Mouse (Mus musculus) ovary, postnatal 14 days (tissue): Measurements from ENCODE around the gene Fbxl14.
"Not testable (repeated sequence)": the region's sequence is repeated elsewhere in the genome, so short reads cannot be mapped to it uniquely, and the experiment has no call there.

Experiments
- DNase-seq: peaks from one replicate; pipeline ENCODE4 v3.0.0; 2022; ENCODE audit warnings: low spot score

The Fbxl14 gene

GRCm38 (mm10) chr6:119479343-119479875 lies at the start of gene Fbxl14:
Gene Fbxl14, plus strand, starts transcription at chr6:119479668.
- no peak for DNase-seq

- DNase-seq: peak; percentile 52
Measured at GRCm38 (mm10) chr6:119430508-119430907, 49.0 kb upstream of the Fbxl14 start.

- no peak for DNase-seq
Measured at GRCm38 (mm10) chr6:119431751-119432324, 47.6 kb upstream of the Fbxl14 start.

GRCm38 (mm10) chr6:119434394-119434793 lies 45.1 kb upstream of the Fbxl14 start:
- DNase-seq: no peak

GRCm38 (mm10) chr6:119437894-119438761 lies 41.3 kb upstream of the Fbxl14 start:
- no peak for DNase-seq

- DNase-seq: not testable (repeated sequence)
Measured at GRCm38 (mm10) chr6:119442729-119443128, 36.7 kb upstream of the Fbxl14 start.

- DNase-seq: peak; percentile 76
Measured at GRCm38 (mm10) chr6:119443742-119444645, 35.5 kb upstream of the Fbxl14 start.

- no peak for DNase-seq
Measured at GRCm38 (mm10) chr6:119445671-119446607, 33.5 kb upstream of the Fbxl14 start.

- DNase-seq: no peak
Measured at GRCm38 (mm10) chr6:119448321-119449059, 31.0 kb upstream of the Fbxl14 start.

- DNase-seq: peak; percentile 43
Measured at GRCm38 (mm10) chr6:119449060-119449499, 30.4 kb upstream of the Fbxl14 start.

- DNase-seq: no peak
Measured at GRCm38 (mm10) chr6:119450965-119451943, 28.2 kb upstream of the Fbxl14 start.

- no peak for DNase-seq
Measured at GRCm38 (mm10) chr6:119451981-119452499, 27.4 kb upstream of the Fbxl14 start.

GRCm38 (mm10) chr6:119458166-119458565 lies 21.3 kb upstream of the Fbxl14 start:
- DNase-seq: no peak

- DNase-seq: no peak
Measured at GRCm38 (mm10) chr6:119459041-119459440, 20.4 kb upstream of the Fbxl14 start.

- no peak for DNase-seq
Measured at GRCm38 (mm10) chr6:119460391-119460790, 19.1 kb upstream of the Fbxl14 start.

GRCm38 (mm10) chr6:119466161-119466560 lies 13.3 kb upstream of the Fbxl14 start:
- DNase-seq: no peak

GRCm38 (mm10) chr6:119466921-119467784 lies 12.3 kb upstream of the Fbxl14 start:
- no peak for DNase-seq

GRCm38 (mm10) chr6:119467785-119468059 lies 11.7 kb upstream of the Fbxl14 start:
- DNase-seq: no peak
